Mouse (Mus musculus) gastrocnemius, postnatal 36 days (tissue): ENCODE results near the gene Gria2. TPM values are rescaled to one million over a fixed set of nuclear protein-coding genes. Genes with fewer than 3 reads are reported as not detected.

Experiments
- DNase-seq, 2 experiments: peaks; one replicate each; pipeline ENCODE4 v3.0.0; 2022
- intact Hi-C: fragments of 180-260 bp; cut with DNase I; formaldehyde crosslinking; loops from one replicate; pipeline ENCODE4 v1.15.1; 2025
- total RNA-seq, 2 experiments: library from RNA; stranded (reverse); gene quantifications; 2 replicates each; pipeline ENCODE4 v1.2.3; 2021

Gene Gria2
- total RNA-seq, 2 experiments from 2014 or later, result 0.05 TPM; not detected in 1

- intact Hi-C loops, result no loop called here
- DNase-seq, result no peak
Observed at GRCm38 (mm10) chr3:80780383-80781143, 22.1 kb downstream of the Gria2 start.

GRCm38 (mm10) chr3:80776628-80777027, 26.0 kb downstream of the Gria2 start:
- DNase-seq, result no peak
- intact Hi-C loops, result no loop called here

- no peak for DNase-seq
- intact Hi-C loops, result no loop called here
Observed at GRCm38 (mm10) chr3:80775971-80776370, 26.7 kb downstream of the Gria2 start.

GRCm38 (mm10) chr3:80774005-80774764, 28.4 kb downstream of the Gria2 start:
- intact Hi-C loops, result no loop called here
- no peak for DNase-seq

GRCm38 (mm10) chr3:80773232-80773631, 29.4 kb downstream of the Gria2 start:
- no peak for DNase-seq
- intact Hi-C loops, result no loop called here

- no peak for DNase-seq
- intact Hi-C loops, result no loop called here
Observed at GRCm38 (mm10) chr3:80769506-80770235, 33.0 kb downstream of the Gria2 start.

GRCm38 (mm10) chr3:80758955-80759354, 43.7 kb downstream of the Gria2 start:
- no peak for DNase-seq
- intact Hi-C loops, result no loop called here

GRCm38 (mm10) chr3:80758363-80758762, 44.3 kb downstream of the Gria2 start:
- DNase-seq, result no peak
- intact Hi-C loops, result no loop called here

GRCm38 (mm10) chr3:80750786-80751185, 51.8 kb downstream of the Gria2 start:
- DNase-seq, result no peak
- intact Hi-C loops, result no loop called here

GRCm38 (mm10) chr3:80725205-80725604, 77.4 kb downstream of the Gria2 start:
- intact Hi-C loops, result no loop called here
- DNase-seq, result no peak

- intact Hi-C loops, result no loop called here
- DNase-seq, result no peak
Observed at GRCm38 (mm10) chr3:80713123-80713522, 89.5 kb downstream of the Gria2 start.

GRCm38 (mm10) chr3:80708992-80709391, 93.6 kb downstream of the Gria2 start:
- intact Hi-C loops, result no loop called here

GRCm38 (mm10) chr3:80702173-80702572, 100.5 kb downstream of the Gria2 start:
- no peak for DNase-seq

More at GRCm38 (mm10) chr3:80708992-80709391, 93.6 kb downstream of the Gria2 start:
- DNase-seq, result no peak

GRCm38 (mm10) chr3:80697523-80697922, 105.1 kb downstream of the Gria2 start:
- no peak for DNase-seq
- intact Hi-C loops, result no loop called here

More at GRCm38 (mm10) chr3:80702173-80702572, 100.5 kb downstream of the Gria2 start:
- intact Hi-C loops, result no loop called here

- intact Hi-C loops, result no loop called here
- no peak for DNase-seq
Observed at GRCm38 (mm10) chr3:80694965-80695364, 107.7 kb downstream of the Gria2 start.

- intact Hi-C loops, result no loop called here
- DNase-seq, result no peak
Observed at GRCm38 (mm10) chr3:80665105-80665504, 137.5 kb downstream of the Gria2 start.

- intact Hi-C loops, result no loop called here
- no peak for DNase-seq
Observed at GRCm38 (mm10) chr3:80663293-80663692, 139.3 kb downstream of the Gria2 start.

- intact Hi-C loops, result no loop called here
Observed at GRCm38 (mm10) chr3:80661838-80662237, 140.8 kb downstream of the Gria2 start.

GRCm38 (mm10) chr3:80652213-80652612, 150.4 kb downstream of the Gria2 start:
- no peak for DNase-seq
- intact Hi-C loops, result no loop called here

More at GRCm38 (mm10) chr3:80661838-80662237, 140.8 kb downstream of the Gria2 start:
- DNase-seq, result no peak
